Mouse (Mus musculus) left cerebral cortex, postnatal 36 days (tissue): ENCODE data around the gene Wdr26. TPM values are rescaled to one million over a fixed set of nuclear protein-coding genes. Genes with fewer than 3 reads are reported as not detected.

ENCODE experiments used
- DNase-seq, 2 experiments: peaks; one replicate each; pipeline ENCODE4 v3.0.0; 2021 to 2022; ENCODE audit warnings: low spot score in 2 of 2, mixed read lengths in 1 of 2
- intact Hi-C: fragments of 180-260 bp; cut with DNase I; formaldehyde crosslinking; loops from one replicate; pipeline ENCODE4 v1.15.1; 2025
- total RNA-seq, 2 experiments: library from RNA; stranded (reverse); gene quantifications; 2 replicates each; pipeline ENCODE4 v1.2.3; 2021

The Wdr26 gene
- 100 to 1,000 TPM in 1 of 2 experiments, 10 to 100 TPM in 1; 98.1 to 119 TPM for total RNA-seq

DNA sequence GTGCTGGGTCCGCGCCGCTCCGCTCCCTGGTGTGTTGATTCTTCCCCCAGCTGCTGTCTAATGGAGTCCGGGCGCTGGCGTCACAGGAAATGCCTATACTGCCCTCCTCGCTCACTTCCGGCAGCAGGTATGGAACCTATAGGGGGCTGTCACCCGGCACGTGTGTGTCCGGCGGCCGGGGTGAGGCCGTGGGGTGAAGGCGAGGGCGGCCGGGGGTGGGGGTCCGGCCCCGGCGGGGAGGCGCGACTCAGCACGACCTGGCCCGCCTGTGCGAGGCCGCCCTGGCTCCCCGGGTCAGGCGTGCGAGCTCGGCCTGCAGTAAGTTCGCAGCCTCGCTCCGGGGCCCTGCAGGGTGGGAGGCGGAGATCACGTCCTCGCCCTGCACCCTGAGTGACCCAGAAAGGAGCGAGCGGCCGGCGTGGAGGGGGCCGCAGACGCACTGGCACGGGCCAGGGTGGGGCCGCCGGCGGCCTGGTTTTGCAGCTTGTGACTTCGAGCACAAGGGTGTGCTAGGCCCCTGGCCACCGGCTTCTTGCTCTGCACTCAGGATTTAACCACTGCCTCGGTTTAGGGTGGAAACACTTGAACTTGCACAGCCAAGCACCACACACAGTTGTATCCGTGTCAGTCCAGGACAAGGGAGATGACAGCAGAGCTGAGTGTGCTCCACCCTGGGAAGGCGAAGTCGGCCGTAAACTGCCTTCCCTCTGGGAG, at the start of gene Wdr26:
Wdr26 (minus strand) TSS at position 82 of the 714 bp plus-strand sequence.
- peak; percentile 87 to 88 for DNase-seq
- intact Hi-C loops: no loop called here

DNA sequence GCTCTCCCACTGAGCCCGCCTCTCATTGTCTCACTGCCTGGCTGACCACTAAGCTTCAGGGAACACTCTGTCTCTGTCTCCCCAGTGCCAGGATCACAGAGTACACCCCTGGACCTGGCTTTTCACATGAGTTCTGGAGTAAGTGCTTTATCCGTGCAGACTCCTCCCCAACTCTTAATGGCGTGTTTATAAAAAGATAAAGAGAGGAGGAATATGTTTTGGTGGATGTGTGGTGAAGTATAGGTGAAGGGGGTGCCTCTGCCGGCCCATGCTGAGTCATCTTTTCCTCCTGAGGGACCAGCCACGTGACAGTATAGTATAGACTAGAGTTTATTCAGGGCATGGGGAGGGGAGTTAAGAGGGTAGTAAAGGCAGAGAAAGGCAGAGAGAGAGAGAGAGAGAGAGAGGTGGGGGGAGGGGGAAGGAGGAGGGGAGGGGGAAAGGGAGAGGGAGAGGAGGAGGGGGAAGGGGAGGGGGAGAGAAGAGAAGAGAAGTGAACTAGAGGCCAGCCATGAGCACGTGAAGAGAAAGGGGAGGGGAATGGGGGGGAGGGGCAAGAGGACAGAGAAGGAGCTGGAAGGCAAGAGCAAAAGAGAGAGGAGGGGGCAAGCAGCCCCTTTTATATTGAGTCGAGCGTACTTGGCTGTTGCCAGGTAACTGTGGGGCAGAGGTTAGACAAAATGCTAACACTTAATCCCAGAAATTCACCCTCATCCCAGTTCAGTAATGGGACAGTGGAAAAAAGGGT, 49.3 kb upstream of the Wdr26 start:
- DNase-seq: no peak
- intact Hi-C loops: no loop called here

- no peak for DNase-seq
- intact Hi-C loops: no loop called here
These were observed 48.6 kb upstream of the Wdr26 start for GRCm38 (mm10) chr1:181260422-181260821.

DNA sequence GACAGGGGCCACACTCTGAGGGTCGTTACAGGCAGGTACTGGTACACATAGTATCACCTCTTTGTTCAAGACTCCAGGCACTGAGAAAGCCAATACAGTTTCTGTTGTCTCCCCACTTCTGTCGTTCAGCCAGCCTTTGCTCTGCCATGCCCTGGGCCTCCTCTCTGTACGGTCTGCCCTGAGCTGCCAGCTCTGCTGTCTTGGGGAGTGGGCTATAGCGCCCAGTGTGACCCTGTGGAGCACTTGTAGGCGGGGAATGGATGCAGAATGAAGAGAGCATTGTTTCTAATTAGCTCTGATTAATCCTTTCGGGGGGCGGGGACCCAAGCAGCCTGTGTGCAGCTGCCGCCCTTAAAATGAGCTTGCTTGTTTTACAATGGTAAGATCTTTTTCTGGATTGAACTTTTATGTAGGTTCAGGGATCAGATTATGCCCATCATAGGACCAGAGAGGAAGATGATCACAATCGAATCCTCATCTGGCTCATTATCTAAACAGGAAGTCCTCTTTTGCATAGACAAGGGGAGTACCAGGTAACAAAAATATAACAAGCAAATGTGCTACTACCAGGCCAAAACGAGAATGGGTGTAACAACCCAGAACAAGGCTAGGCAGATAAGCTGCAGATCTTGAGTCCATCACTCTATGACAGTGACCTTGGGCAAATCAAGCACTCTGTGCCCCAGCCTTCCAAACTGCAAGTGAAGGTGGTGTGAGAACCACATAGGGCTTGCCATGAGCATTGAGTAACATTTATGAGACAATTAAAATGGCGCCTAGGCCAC, 48.0 kb upstream of the Wdr26 start:
- no peak for DNase-seq
- intact Hi-C loops: no loop called here

DNA sequence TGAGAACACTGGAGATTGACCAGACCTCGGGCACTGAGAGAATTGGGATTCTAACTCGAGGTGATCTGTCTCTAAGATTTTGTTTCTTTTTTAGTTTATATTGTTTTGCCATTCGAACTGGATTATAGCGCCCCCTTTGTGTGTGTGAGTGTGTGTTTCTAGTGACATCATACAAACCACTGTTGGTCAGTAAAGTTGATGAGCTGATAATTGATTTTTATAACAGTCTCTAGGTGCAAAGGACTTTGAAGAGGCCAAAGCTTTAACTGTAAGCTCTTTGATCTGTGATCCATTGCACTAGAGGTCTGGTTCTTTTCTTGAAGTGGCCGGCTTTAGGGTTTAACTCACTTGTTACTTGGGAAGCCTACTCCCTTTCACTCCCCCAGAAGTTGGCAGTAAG, 47.3 kb upstream of the Wdr26 start:
- no peak for DNase-seq
- intact Hi-C loops: no loop called here

DNA sequence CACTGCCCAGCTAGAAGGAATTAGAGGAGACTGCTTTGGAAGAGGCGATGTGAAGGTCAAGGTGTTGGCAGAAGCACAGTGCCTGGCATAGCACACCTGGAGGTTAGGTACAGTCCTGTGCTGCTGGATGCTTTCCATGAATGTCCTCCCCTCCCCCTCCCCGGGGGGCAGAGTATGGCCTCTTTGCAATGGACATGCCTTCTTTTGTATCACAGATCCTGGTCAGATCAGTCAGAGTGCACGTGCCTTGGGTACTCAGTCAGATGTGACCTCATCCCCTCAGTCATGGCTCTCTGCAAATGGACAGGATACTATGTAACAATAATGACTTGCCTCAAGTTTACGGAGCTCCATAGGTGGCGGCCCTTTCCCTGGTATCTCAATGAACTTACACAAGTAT, 46.8 kb upstream of the Wdr26 start:
- intact Hi-C loops: no loop called here
- no peak for DNase-seq

DNA sequence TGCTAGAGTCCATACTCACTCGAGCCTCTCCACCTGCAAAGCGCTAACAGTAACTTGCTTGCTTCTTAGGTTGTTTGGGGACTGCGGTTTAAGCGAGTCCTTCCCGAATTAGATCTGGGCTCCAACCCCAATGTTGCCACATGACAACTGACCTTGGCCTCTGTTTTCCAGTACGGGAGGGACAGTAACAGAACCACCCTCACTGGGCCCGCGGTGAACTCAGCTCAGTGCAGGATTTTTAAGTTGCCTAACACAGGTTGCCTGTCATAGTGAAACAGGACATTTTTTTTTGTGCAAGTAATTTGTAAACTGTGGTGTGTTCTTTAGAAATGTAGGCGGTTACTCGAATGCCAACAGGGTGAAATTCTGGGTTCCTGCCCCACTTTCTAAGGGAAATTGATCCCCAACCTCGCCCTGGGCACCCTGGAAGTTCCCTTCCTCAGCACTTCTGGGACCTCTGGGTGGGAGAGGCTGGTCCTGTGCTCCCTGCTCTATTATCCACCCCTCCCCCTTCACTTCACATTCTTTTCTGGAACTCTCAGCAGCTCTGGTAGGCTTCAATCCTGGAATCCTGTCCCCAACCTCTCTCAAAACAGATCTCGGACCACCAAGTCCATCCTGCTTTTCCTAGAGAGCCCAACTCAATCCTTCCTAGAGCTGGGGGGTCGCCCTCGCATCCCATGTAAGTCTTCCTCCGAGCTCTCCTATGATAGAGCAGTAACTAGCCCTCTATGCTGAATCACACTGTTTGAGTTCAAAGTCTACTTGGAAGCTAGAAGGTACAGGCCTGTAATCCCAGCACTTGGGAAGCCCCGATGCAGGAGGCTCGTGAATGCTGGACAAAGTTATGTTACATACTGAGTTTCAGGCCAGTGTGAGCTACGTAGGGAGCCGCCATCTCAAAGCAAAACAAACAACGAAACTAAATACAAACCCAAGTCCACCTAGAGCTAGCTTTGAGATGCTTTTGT, 46.1 kb upstream of the Wdr26 start:
- intact Hi-C loops: no loop called here
- no peak for DNase-seq

- intact Hi-C loops: no loop called here
- DNase-seq: peak in 1 of 2 experiments; percentile 34
These were observed 45.1 kb upstream of the Wdr26 start for GRCm38 (mm10) chr1:181256689-181257584.

DNA sequence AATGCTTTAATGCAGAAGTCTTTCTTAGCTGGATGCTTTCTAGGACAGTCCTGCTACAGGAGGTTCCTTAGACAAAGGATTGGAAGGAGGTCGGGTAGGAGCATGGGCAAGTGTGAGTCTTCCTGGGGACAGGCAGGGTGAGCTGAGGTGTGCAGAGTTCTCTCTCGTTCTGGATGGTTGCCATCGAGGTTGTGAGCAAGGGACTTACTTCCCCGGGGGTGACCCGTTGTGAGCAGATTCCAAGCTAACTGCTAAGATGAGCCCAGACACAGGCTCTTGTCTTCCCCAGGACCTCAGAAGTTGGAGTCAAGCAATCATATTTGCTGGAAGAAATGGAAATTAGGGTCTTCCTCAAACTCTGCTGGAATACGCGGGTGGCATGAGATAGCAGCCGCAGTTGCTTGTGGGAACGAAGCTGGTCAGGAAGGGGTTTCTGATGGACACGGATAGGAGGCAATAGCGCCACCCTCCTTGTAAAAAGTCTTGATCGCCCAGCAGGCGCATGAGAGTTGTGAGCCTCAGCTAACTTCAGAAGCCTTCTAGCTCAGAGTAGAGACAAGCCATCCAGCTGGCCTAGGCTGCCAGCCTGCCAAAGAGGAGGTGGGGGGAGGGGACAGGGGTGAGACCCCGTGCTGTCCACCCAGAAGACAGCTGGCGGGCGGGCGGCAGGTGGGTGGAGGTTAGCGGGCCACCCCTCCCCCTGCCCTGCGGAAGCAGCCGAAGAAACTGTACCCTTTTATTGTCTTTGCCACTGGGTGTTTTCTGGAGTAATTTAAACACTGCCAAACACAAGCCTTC, 44.3 kb upstream of the Wdr26 start:
- peak; percentile 18 to 23 for DNase-seq
- intact Hi-C loops: no loop called here

GRCm38 (mm10) chr1:181255450-181255849, 43.6 kb upstream of the Wdr26 start:
- intact Hi-C loops: no loop called here
- DNase-seq: no peak

GRCm38 (mm10) chr1:181251624-181252023, 39.8 kb upstream of the Wdr26 start:
- intact Hi-C loops: no loop called here
- no peak for DNase-seq

GRCm38 (mm10) chr1:181250961-181251360, 39.2 kb upstream of the Wdr26 start:
- no peak for DNase-seq
- intact Hi-C loops: no loop called here

DNA sequence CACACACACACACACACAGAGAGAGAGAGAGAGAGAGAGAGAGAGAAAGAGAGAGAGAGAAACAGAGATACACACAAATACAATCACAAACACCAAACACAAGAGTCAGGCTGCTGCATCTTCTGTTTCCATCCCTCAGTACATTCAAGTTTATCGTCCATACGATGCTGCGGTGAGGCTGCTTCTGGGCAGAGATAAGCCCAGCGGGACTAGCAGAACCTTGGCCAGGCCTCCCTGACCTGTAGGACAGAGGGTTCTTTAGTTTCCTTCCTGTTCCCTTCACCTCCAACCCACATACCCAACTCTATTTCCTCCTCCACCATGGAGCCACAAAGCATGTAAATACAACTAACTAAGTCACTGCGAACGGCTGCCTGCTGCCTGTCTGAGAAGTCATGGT, 37.7 kb upstream of the Wdr26 start:
- DNase-seq: no peak
- intact Hi-C loops: no loop called here

DNA sequence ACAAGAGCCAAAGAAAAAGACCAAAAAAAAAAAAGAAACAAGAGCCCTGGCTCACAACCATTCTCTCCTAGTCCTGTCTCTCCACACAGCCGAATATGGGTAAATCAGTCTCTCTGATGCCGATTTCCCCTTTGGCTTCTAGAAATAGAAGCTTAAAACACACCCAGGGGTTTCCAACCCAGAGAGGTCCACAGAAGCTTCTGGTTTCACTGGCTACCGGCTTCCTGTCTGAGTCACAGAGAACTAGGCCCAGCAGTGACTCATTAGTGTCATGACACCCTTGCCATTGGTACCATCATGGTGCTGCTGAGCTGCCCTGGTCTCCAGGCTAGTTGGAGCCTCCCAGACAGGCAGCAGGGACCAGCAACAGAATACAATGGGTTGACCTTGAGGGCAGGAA, 35.4 kb upstream of the Wdr26 start:
- no peak for DNase-seq

GRCm38 (mm10) chr1:181246487-181247138, 34.8 kb upstream of the Wdr26 start:
- no peak for DNase-seq
- intact Hi-C loops: no loop called here

More for the DNA sequence above, 35.4 kb upstream of the Wdr26 start:
- intact Hi-C loops: no loop called here

GRCm38 (mm10) chr1:181245554-181246486, 34.0 kb upstream of the Wdr26 start:
- DNase-seq: no peak
- intact Hi-C loops: no loop called here
